Mouse (Mus musculus) CD4-positive, CD25-positive, alpha-beta regulatory T cell (primary cell): ENCODE data around the gene C9orf72. TPM values are rescaled to one million over a fixed set of nuclear protein-coding genes. Genes with fewer than 3 reads are reported as not detected.

Source experiments
- polyA plus RNA-seq: library from polyadenylated mRNA; unstranded; fragments of 100-300 nt; shearing (Covaris generic); gene quantifications from one replicate; pipeline ENCODE4 v1.2.1, GENCODE M21; 2017

Gene C9orf72
- polyA plus RNA-seq = 8.7 TPM

DNA sequence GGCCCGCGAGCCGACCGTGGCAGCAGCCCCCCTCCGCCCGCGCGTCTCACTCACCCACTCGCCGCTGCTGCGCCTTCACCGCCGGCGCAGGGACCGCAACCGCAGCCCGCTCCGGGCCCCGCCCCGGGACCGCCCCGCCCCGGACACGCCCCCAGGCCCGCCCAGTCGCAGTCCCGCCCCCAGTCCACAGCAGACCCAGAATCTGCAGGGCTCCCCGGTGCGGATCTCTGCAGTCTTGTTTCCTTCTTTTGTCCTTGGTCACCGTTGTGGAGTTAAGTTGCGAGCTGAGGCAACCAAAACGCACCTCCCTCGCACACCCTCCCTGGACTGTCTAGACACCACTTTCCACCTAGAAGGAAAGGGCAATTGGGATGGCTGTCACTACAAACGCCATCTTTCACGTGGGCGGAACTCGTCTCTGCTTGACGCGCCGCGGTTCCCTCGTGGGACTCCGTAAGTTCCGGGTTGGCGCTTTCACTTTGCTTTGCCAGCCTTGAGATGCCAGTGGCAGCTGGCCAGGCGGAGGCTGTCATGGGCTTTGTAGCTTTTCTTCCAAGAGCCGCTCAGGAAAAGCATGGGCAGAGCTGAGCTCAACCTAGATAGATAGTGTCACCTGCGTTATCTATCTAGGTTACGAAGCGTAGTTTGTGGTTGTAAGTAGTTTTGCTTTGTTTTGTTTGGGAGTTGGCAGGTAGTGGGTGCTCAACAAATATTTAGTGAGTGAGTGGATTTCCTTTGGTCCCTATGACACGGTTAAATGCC, at the start of gene C9orf72:
Gene C9orf72, minus strand, starts transcription at position 442 of the 762 bp plus-strand sequence.

DNA sequence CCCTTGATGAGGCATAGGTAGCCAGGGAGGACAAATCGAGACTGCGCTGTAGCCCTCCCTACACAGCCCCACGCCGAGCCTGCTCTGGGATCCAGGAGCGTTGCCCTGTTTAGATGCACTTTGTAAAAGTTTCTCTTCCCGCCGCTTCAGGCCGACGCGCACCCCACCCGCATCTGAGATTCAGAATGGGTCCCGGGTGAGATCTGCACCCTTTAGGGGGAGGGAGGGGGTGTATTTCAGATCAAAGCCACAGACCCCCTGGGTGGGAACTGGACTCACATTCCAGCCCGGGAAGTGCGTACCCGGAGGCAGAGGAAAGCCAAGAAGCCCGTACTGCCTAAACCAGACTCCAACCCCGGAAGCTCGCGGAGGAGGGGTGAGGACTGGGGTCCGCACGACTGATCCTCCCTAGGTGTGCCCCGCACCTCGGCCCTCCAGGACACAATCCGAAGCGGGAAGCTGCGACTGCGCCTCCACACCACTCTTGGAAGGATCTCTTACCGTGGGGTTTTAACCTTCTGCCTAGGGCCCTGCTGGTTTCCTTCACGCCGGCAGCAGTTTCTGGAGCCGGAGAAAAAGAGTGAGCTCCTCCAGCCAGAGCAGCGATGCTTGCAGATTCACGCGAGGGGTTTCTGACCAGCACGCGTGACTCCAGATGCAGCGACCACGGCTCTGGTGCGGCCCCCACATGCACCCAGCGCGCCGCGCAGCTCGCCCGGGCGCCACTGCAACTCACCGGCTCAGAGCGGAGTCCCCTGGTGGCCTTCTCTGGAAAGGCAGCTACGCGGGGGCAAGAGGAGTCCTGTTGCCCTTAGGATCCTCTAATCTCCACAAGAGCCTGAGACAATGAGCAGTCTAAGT, 69.0 kb downstream of the C9orf72 start, which contains the start of gene Mob3b:
Gene Mob3b, minus strand, starts transcription at position 734 of the 861 bp plus-strand sequence.

DNA sequence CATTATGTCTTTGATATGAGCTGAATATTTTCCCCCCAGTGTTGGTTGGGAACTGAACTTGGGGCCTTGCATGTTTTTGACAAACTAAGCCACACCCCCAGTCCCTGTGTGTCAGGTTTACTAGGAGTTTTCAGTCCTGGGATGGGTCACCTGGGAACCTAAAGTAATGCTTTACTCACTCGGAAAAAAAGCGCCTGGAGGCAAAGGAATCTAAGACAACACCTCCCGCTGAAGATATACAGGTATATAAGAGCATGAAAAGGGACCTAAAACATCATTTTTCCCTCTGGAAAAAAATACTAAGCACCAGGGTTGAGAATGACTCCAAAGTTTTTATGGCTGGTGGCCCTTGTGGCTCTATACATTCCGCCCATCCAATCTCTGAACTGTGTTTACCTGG, 74.2 kb downstream of the C9orf72 start, which contains the start of gene Ifnk:
Gene Ifnk, plus strand, starts transcription at position 301 of the 400 bp plus-strand sequence.

Other genes starting within 250 kb of the C9orf72 start
- gene Ifnk, start 74.1 kb downstream of the C9orf72 start, polyA plus RNA-seq = not detected
- gene Mob3b, start 68.7 kb downstream of the C9orf72 start, polyA plus RNA-seq = 10.0 TPM